Mouse (Mus musculus): ENCODE results near the gene Ctrc.
"Not testable (repeated sequence)": the region's sequence is repeated elsewhere in the genome, so short reads cannot be mapped to it uniquely, and the experiment has no call there.

GRCm38 (mm10) chr4:141773019-141773418 lies 73.1 kb downstream of the Ctrc start:
- TF ChIP-seq POLR2A (IDR thresholded peaks at IDR 0.05; ENCODE audit: insufficient read length, low read depth); CEBPB (IDR thresholded peaks at IDR 0.05; ENCODE audit: insufficient read depth, poor library complexity, severe bottlenecking): not testable (repeated sequence)

Data from myocyte (in vitro differentiated cells).